Mouse (Mus musculus) spleen, adult 18-20 months (tissue): ENCODE results near the gene Lpin1.

Experiments used
- DNase-seq, 2 experiments: peaks; one replicate each; pipeline ENCODE4 v3.0.0; 2022; ENCODE audit warnings: mixed read lengths in 2 of 2

The Lpin1 gene

GRCm38 (mm10) chr12:16526134-16526533 lies 84.6 kb downstream of the Lpin1 start:
- no peak for DNase-seq

GRCm38 (mm10) chr12:16515183-16515582 lies 95.6 kb downstream of the Lpin1 start:
- no peak for DNase-seq

GRCm38 (mm10) chr12:16512991-16513390 lies 97.8 kb downstream of the Lpin1 start:
- no peak for DNase-seq

- peak; percentile 75 to 79 for DNase-seq
Measured at GRCm38 (mm10) chr12:16509122-16509752, 101.5 kb downstream of the Lpin1 start.

GRCm38 (mm10) chr12:16506796-16507790 lies 103.7 kb downstream of the Lpin1 start:
- DNase-seq = peak in 1 of 2 experiments; percentile 39

GRCm38 (mm10) chr12:16504244-16504643 lies 106.5 kb downstream of the Lpin1 start:
- no peak for DNase-seq

- no peak for DNase-seq
Measured at GRCm38 (mm10) chr12:16497960-16498359, 112.8 kb downstream of the Lpin1 start.

- no peak for DNase-seq
Measured at GRCm38 (mm10) chr12:16492713-16493112, 118.1 kb downstream of the Lpin1 start.

- DNase-seq = no peak
Measured at GRCm38 (mm10) chr12:16488899-16489298, 121.9 kb downstream of the Lpin1 start.

- no peak for DNase-seq
Measured at GRCm38 (mm10) chr12:16487453-16487852, 123.3 kb downstream of the Lpin1 start.
